Mouse (Mus musculus) adrenal gland, postnatal 14 days (tissue): ENCODE measurements around the gene Npcd. TPM values are rescaled to one million over a fixed set of nuclear protein-coding genes. Genes with fewer than 3 reads are reported as not detected.
A peak's percentile ranks its signal among the peaks of the same experiment; 100 is the strongest.

ENCODE experiments used
- DNase-seq: peaks from one replicate; pipeline ENCODE4 v3.0.0; 2021; ENCODE audit warnings: mixed read lengths
- total RNA-seq: library from RNA; stranded (reverse); gene quantifications from 2 replicates; pipeline ENCODE4 v1.2.3, GENCODE M21; 2021

Gene Npcd
- total RNA-seq, 1 experiment from 2014 or later, result 0.96 TPM

GRCm38 (mm10) chr15:79766586-79767071 lies 67.4 kb downstream of the Npcd start:
- no peak for DNase-seq

GRCm38 (mm10) chr15:79766168-79766567 lies 67.9 kb downstream of the Npcd start:
- no peak for DNase-seq

- peak; percentile 64 for DNase-seq
Observed at GRCm38 (mm10) chr15:79765361-79765760, 68.7 kb downstream of the Npcd start.

DNA sequence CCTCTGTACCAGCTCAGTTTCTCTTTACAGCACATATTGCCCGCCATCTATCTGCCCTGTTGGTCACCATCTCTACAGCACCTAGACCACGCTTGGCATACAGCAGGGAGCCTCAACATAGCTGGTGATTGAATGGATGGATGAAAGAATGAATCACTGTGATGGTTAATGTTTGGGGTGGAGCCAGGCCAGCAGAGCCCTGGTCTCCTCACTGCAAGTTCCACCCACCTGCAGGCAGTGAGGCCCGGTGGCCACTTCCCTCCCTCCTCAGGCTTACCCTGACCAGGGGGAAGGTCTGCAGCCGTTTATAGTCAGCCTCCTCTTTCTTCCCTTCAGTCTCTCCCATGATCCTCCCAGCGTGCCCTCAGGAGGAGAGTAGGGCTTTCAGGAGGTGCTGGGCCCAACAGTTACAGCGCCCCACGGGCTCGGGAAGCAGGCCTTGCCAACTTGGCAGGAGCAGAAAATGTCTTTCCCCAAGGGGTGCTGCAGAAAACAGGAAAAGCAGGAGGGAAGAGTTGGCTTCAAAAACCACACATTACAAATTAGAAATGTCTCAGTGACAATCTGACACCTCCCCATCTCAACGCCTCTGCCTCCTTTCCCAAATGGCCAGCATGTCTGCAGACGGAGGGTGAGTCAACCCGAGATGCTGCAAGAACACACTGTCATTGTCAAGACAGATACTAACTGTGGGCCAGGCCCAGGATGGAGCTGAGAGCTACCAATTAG lies 69.3 kb downstream of the Npcd start:
- no peak for DNase-seq

DNA sequence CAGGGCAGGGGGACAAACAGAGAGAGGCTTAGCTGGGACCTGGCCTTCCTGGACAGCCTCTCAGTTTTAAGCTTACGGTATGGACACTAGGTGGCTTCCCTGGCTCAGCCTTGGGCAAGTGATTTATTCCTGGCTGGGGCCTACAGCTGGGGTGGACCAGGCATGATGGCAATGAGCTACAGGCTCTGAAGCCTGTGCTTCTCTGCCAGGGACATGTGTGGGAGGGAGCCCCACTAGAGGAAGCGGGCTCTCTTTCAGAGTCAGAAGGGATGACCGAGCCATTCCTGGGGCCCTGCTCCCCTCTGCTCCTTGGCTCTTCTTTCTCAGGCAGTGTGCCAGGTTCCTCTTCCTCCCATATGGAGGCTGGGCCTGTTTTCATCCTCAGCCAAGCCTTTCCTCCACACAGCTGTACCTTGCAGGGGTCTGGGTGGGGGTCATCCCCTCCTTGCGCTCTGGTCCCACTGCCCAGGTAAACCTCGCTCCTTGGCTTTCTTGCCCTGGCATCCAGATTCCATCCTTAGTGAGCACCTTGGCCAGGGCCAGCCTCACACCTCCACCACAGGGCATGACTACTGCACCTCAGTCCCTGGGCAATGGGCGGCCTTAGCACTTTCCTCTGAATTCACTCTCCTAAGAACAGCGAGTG lies 70.3 kb downstream of the Npcd start:
- DNase-seq, result peak; percentile 44

DNA sequence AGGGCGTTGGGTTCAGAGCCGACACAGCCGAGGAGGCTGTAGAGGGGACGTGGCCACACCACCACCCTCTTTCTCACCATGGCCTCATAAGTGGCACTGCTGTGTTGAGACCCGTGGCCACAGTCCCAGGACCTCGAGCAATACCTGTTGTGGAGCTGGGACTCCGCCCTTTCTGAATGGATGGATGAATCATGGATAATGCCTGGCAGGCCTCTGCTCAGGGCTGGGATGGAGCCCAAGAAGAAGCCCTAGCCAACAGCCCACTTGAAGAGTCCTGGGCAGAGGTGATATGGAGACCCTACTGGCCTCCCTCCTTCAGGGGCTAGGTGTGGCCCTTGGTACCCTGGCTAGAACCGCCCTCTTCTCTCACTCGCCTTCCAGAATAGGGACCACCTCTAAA lies 71.0 kb downstream of the Npcd start:
- no peak for DNase-seq

- DNase-seq, result no peak
Observed at GRCm38 (mm10) chr15:79760956-79761355, 73.1 kb downstream of the Npcd start.

DNA sequence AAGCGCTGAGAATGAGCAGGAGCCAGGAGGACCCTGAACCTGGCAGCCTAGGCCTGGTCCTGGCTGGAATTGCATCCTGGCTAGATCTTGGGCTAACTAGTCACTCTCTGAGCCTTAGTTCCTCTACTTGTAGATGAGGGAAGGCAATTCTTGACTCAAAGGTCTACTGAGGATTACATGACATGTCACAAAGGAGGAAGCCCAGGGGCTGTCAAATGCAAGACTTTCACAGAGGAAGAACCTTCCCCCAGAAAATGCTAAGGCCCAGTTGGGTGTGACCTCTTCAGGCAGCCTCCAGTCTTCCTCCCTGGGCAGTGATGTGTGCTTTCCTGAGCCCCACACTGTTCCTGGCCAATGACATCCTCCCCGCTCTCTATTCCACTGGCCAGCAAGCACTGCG lies 76.9 kb downstream of the Npcd start:
- DNase-seq, result no peak

DNA sequence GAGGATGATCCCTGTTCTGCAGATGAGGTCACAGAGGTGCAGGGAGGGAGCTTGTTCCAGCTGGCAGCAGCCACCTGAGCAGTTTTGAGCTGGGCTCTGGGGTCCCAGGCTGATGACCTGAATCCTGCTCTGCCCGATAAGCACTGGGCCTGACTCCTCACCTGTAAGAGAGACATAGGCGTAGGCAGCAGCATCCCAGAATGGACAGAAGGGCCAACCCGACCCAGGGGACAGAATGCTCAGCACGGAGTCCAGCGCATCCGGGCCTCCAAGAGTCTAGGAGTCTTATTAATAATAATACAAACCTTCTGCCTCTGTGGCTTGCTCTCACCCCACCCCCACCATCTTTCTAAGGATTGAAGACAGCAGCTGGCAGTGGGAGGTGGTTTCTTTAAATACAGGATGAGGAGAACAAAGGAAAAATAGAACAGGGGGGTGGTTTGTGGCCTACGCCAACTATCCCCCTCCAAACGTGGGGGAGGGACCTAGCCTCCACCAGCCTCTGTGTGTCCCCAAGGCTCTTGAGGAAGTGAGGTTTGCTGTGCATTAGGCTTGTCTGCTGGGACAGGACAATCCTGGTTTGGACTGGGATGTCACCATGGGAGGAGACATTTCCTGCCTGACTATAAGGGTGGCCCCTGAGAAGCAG lies 77.9 kb downstream of the Npcd start:
- DNase-seq, result no peak

DNA sequence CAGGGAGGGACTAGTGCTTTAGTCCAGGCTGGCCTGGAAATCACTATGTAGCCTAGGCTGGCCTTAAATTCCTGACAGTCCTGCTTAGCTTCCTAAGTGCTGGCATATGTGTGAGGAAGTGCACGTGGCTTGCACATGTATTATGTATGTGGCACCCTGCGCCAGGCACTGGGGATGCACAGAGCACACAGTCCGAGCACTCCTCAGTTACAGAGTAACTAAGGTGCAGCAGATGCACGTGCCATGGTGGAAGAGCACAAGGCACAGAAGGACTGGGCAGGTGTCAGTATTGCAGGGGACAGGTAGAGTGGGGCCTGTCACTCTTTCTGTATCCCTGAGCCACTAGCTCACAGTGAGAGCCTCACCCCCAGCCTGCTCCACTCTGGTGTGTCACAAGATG lies 78.9 kb downstream of the Npcd start:
- DNase-seq, result no peak

DNA sequence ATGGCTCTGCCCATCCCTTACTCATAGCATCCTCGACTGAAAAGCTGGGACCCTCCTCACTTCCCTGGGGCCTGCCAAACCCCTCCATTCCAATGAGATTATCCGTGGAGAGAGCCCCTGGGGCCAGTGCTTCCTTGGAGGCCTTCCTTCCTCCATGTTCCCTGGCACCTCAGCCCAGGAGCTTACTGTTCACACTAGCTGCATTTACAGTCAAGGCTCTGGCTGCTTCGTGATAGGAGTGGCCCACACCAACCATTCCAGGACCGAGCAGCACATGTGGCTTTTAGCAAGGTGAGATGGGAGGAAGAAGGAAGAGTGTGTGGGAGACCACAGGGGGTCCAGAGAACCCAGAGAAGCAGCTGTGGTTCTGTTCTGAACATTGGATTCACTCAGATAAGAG lies 80.2 kb downstream of the Npcd start:
- DNase-seq, result no peak

- DNase-seq, result no peak
Observed at GRCm38 (mm10) chr15:79753420-79753752, 80.7 kb downstream of the Npcd start.

GRCm38 (mm10) chr15:79752742-79753419 lies 81.2 kb downstream of the Npcd start:
- peak; percentile 90 for DNase-seq

- no peak for DNase-seq
Observed at GRCm38 (mm10) chr15:79751772-79752171, 82.3 kb downstream of the Npcd start.

DNA sequence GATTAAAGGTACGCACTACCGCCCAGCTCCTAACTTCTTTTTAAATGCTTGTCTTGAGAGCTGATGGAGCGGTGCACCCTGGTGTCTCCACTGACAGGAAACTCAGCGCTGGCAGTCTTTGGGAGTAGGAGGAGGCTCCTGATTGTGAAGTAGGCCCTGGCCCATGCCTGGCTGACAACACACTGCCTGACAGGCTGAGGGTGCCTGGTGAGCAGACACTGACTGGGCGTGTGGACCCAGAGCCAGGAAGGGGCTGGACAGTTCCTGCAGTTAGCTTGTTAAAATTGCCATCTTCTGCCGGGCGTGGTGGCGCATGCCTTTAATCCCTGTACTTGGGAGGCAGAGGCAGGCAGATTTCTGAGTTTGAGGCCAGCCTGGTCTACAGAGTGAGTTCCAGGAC lies 83.8 kb downstream of the Npcd start:
- DNase-seq, result no peak

GRCm38 (mm10) chr15:79749162-79749561 lies 84.9 kb downstream of the Npcd start:
- DNase-seq, result no peak

DNA sequence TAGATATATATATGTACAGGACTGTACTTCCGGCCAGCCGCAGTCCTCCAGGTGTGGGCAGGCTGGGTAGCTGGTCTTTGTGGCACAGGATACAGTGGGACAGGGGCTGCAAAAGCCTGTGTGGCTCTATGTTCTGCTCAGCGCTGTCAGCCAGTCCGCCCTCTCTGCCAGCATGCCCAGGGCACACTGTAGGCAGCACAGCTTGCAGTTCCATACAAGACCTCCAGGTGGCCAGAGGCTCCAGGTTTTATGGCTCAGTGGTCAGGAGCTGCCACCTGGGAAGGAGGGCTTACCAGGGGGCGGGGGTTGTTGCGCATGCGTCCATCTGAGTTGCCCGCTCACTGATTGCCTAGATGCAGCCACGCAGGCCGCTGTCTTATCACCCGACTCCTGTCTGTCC lies 86.0 kb downstream of the Npcd start:
- DNase-seq, result peak; percentile 45

DNA sequence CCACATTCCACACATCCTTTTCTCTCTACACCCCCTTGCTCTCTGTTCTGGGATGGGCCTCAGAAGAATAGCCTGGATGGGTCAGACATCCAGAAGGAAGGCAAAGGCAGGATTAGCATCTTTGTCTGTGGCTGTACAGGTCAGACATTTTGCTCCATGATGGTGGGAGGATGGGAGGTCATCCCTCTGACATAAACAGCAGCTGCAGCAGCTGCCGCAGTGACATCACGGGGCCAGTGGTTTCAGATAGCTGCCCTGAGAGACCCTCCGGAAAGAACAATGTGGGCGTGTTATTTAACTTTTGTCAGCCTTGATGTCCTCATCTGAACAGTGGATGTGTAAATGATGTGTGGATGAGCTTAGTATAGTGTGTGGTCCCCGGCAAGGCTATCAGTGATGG lies 88.2 kb downstream of the Npcd start:
- no peak for DNase-seq

DNA sequence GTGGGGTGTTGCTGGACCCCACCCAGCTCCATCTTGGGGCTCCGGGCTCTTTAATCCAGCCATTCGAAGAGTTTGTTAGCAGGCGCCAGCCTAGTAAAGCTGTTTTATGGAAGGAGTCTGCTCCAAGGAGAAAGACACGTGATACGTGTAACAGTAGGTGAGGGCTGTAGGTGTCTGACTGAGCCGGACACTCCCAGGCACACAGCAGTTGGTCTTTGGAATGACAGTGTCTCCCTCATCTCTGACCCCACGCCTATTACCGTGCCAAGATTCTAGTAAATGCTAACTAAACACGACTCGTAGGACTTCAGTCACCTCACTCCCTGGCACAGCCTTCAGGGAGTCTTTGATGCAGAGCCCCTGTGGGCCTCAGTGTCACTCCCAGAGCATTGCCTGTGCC lies 88.7 kb downstream of the Npcd start:
- DNase-seq, result no peak

DNA sequence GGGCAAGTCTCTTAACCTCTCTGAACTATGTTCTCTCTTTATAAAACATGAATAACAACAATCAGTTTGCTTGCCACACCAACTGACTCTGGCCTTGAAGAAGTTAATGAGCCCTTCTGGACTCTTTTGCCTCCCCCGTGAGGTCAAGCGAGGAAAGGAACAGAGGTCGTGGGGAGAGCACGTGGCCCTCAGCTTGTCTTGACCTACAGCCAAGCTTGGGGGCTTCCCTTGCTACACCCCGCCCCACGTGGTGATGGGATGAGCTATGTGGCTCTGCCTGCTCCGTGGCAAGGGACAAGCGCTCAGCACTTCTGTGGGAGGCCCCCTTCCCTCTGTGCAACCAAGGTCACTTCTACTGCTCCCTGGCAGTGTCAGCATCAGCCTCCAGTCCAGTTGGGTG lies 89.3 kb downstream of the Npcd start:
- no peak for DNase-seq

GRCm38 (mm10) chr15:79744001-79744400 lies 90.0 kb downstream of the Npcd start:
- DNase-seq, result no peak

GRCm38 (mm10) chr15:79742706-79743023 lies 91.4 kb downstream of the Npcd start:
- no peak for DNase-seq
